Mouse (Mus musculus) layer of hippocampus, adult 8-10 months (tissue): Measurements from ENCODE around the gene Zar1l. TPM values are rescaled to one million over a fixed set of nuclear protein-coding genes. Genes with fewer than 3 reads are reported as not detected.

Experiments
- DNase-seq, 2 experiments: peaks; one replicate each; pipeline ENCODE4 v3.0.0; 2022; ENCODE audit warnings: low spot score in 2 of 2
- total RNA-seq, 4 experiments: library from RNA; stranded (reverse); gene quantifications; 2 replicates each; pipeline ENCODE4 v1.2.4; 2022

The Zar1l gene
- total RNA-seq, 4 experiments from 2014 or later: 0.43 TPM; not detected in 3

GRCm38 (mm10) chr5:150485198-150485597 lies 32.8 kb downstream of the Zar1l start:
- DNase-seq: no peak

GRCm38 (mm10) chr5:150478612-150479011 lies 39.4 kb downstream of the Zar1l start:
- DNase-seq: no peak

- no peak for DNase-seq
These were observed 40.6 kb downstream of the Zar1l start for GRCm38 (mm10) chr5:150477364-150477763.

GRCm38 (mm10) chr5:150468431-150468830 lies 49.5 kb downstream of the Zar1l start:
- no peak for DNase-seq

GRCm38 (mm10) chr5:150466132-150466531 lies 51.8 kb downstream of the Zar1l start:
- DNase-seq: peak; percentile 65 to 71

- no peak for DNase-seq
These were observed 52.7 kb downstream of the Zar1l start for GRCm38 (mm10) chr5:150465218-150465617.

GRCm38 (mm10) chr5:150464721-150465120 lies 53.2 kb downstream of the Zar1l start:
- no peak for DNase-seq

GRCm38 (mm10) chr5:150459801-150460200 lies 58.2 kb downstream of the Zar1l start:
- no peak for DNase-seq

GRCm38 (mm10) chr5:150457904-150458739 lies 59.8 kb downstream of the Zar1l start:
- no peak for DNase-seq

GRCm38 (mm10) chr5:150457165-150457903 lies 60.6 kb downstream of the Zar1l start:
- DNase-seq: no peak

Other genes with a start within 250 kb of the Zar1l start
- gene Brca2, start 4.5 kb upstream of the Zar1l start, total RNA-seq: 10 to 100 TPM in 1 of 4 experiments, 1 to 10 TPM in 3; 5.9 to 10.4 (median 6.8) TPM
- gene N4bp2l1, start 79.0 kb upstream of the Zar1l start, total RNA-seq: 10 to 100 TPM; 49.7 to 69.3 (median 56.6) TPM
- gene N4bp2l2, start 148.0 kb upstream of the Zar1l start, total RNA-seq: 100 to 1,000 TPM in 1 of 4 experiments, 10 to 100 TPM in 3; 74.7 to 101 (median 91.4) TPM
- 10 to 100 TPM; 66.0 to 88.3 (median 80.5) TPM for gene Pds5b, start 155.6 kb upstream of the Zar1l start, total RNA-seq